Mouse (Mus musculus) c-Kit-positive CD71-positive TER-119-positive erythroid progenitor cells, embryonic 14.5 days (primary cell): ENCODE results near the gene Smim24.

Source experiments
- DNase-seq: peaks from one replicate; pipeline ENCODE4 v3.0.0-alpha.2; 2013; ENCODE audit warnings: low spot score

The Smim24 gene

DNA sequence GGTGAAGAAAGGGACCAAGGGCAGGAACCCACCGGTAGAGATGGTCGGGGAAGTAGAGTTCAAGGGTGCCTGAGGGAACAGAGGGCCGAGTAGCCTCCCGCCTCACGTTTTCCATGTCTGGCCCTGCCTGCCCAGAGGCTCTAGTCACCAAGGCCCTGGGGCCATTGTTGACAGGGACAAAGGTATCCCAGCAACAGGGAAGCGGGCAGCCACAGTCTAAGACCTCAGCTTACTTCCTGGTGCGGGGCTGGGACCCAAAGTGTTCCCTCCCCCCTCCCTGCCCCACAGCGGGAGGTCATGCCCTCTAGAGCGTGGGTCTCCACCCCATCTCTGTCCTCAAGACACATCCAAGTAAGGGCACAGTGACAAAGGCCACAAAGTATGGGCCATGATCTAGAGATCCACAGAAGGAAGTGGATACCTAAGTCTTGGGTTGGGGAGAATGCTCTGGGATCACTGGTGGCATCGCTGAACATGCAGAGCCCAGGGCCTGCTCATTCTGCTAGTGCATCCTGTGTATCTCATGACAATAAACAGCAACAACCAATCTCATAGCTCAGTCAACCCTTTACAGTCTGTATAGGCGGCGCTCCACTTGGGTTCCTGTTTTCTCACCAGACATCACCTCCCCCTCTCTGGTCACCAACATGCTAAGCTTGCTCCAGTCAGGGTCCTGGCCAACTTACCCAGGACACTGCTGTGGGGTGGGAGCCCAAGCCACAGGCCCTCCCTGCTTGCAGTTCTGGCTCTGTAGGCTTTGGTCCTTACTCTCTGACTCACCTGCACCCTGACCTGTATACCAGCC lies 27.0 kb upstream of the Smim24 start, which contains the start of gene 4930404N11Rik:
Gene 4930404N11Rik, minus strand, starts transcription at position 145 of the 805 bp plus-strand sequence.
- DNase-seq = no peak

DNA sequence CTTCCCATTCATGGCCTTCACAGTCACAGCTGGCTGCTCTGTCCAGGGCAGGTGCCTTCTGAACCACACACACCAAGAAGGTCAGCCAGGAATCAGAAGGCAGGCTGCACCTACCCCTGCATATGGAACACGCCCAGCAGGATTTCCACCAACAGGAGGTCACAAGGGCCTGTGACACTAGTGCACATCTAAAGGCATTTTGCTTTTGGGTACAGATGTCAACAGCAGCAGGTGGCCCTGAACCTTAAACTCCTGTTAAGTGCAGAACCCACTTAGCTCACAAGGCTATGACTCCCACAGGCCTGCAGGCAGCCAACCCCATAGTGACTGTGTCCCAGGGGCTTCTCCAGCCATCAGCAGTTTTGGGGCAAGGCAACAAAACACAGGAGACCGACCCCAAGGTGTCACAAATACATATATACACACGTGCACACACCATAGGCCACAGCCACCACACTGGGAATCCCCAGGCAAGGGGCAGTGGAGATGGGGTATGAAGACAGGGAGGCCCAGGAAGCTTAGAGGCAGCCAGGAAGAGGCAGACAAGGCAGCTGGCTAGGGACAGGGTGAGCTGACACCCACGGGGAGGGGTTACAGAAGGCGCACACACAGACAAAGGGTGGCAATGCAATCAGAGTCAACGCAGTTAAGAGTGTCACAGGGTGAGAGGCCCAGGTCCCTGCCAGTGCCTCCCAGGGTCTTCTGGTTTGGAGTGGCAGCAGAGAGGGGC lies 26.2 kb upstream of the Smim24 start:
- no peak for DNase-seq

DNA sequence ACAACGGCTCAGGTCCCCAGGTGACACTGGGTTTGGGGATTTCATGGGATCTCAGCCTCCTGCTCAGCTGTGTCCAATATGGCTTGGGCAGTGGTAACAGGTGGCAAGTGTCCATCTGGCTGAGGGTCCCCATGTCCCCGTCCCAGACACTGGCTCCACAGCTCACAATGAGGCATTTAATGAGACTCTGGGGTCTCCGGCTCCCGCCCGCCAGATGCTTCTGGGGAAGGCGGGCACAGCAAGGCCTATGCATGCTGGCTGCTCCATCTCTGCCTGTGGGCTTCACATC lies 25.7 kb upstream of the Smim24 start:
- DNase-seq = no peak

DNA sequence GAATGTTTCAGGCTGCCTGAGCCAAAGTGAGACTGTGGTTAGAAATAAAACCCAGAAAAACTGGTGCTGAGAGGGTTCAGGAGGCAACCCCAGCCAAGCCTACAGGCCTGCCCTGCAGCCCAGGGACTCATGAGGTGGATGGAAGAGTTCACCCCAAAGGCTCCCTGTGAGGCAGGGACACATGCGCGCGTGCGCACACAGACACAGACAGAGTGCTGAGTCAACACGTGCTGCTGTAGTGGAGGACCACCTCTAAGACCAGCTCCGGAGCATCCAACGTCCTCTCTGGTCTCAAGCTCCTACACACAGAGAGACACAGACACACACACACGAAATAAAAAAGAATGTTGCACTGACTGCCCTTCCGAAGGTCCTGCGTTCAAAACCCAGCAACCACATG lies 17.5 kb upstream of the Smim24 start:
- no peak for DNase-seq

DNA sequence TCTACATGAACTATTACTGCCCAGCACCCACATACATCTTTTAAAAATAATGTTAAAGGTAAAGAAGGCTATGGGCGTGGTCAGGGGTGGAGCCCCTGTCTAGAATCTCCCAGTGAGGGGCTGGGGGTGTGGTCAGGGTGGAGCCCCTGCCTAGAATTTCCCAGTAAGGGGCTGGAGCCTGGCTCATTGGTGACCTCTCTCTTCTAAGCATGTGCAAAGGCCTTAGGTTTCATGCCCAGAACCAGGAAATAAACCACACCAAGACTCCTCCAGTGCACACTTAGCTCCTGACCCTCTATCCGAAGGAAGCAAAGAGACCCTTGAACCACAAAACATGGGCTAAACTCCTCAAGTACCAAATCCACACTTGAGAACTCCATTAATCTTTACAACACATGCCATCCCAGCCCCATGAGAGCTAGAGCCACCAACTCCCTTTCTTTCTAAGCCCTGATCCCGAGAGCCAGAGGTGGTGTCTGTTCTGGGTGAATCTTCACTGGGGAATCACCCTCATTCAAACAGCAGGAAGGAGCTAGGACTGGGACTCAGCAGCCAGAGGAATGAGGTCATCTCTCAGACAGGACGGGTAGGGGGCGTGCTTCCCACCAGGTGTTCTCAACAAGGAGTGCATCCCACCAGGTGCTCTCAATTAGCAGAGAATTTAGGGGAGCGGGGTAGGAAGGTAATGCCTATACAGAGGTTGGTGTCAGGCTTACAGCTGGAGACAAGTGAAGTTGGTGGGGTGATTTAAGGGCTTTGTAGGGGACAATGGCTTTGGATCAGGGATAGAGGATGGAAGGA lies 16.1 kb upstream of the Smim24 start:
- peak; percentile 73 for DNase-seq

DNA sequence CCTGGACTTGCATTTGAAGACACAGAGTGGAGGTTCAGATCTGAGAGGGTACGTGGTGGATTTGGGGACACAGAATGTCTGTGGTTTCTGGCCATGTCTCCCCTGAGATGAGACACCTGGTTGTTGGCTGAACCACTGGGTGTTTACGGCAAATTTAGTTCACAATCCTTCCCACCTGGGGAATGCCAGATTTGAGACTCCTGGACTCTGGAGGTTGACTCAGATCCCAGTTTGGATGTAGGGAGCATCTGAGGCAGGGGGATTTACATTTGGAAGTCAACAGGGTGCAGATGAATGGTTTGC lies 15.5 kb upstream of the Smim24 start:
- DNase-seq = no peak

DNA sequence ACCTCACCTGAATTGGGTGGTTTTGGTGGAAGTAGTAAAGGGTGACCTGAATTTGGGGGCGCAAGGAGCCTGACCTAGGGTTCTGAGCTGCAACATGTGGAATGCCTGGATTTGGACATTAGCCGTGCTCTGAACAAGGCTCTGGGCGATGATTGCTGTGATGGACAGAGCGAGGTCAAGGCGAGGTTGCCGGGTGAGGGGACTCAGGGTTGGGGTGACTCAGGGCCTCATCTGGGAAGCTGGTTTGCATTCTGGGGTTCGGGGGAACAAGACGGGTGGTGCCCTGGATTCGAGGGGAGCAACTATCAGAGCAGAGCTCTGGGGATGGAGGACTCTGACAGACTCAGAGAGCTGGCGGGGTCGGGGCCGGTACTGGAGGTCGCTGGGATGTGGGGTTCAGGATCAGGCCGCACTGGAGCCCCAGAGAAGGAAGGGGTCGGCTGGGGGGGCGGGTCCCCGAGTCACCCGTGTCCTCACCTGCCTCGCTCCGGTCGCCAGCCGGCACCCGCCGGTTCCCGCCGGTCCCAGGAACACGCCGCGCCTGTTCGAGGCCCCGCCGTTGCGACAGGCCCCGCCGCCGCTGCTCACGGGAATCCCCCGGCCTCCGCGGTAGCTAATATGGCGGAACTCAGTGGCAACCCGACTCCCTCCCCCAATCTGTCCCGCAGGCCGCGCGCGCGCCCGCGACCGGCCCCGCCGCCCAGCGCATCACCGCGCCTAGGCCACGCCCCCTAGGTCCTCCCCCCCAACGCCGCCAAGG lies 14.9 kb upstream of the Smim24 start, which contains the start of gene Fzr1:
Gene Fzr1, minus strand, starts transcription at position 724 of the 760 bp plus-strand sequence.
- DNase-seq = no peak

DNA sequence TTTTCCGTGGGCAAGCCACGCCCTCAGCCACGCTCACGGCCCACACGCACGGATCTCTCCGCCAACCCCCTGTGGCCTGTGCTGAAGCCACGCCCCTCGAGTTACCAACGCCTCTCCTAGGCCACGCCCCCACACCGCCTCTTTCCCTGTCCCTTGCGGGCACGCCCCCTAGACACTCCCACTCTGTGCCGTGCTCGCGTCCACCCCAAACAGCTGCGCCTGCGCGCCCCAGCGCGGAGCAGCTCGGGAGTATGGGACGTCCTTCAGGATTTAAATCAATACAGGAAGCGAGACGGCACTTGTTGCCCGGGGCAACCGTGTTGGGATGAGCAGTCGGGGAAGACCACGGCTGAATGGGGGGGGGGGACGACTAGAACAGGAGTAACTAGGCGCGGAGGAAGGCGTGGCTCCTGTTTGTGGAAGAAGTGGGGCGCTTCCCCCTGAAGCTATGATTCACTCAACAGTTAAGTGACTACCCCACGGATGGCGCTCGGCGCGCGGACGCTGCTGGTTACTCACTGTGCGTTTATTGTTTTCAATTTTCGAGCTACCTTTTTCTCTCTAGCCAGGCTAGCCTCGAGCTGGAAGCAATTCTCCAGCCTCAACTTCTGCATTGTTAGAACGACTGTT lies 14.2 kb upstream of the Smim24 start:
- peak; percentile 100 for DNase-seq

DNA sequence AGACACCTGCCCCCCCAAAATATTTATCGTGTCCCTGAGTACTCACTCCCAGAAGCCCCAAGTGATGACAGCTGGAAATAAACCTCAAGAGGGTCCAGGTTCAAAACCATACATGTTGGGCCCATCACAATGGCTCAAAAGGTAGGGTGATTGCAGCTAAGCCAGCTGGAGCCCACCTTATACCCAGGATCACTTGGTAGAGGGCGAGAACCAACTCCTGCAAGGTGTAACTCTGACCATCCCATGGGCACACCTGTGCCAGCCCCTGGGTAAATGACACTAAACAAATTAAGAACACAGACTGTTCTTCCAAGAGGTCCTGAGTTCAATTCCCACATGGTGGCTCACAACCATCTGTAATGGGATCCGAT lies 13.7 kb upstream of the Smim24 start:
- DNase-seq = no peak

DNA sequence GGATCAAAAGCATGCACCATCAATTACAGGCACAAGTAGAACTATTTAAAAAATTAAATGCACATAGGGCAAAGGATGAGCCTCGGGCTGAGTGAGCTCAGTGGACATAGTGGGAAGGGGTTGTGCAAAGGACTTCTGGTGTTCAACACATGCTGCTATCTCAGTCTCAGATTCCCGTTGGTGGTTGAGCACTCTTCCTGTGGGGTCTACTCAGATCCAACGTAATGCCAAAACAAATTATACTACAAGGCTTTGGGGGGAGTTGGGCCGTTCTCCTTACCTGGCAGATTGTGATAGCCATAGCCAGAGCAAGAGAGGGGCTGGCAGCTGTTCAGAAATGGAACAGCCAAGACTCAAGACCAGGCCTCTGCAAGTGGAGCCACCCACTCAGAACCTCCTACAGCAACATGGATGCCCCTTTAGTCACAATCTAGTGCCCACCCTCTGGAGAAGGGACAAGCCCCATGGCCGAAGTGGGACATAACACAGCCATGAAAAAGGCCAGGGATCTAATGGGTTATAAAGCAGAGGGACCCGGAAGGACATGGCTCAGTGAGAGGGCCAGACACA lies 13.0 kb upstream of the Smim24 start:
- DNase-seq = no peak

DNA sequence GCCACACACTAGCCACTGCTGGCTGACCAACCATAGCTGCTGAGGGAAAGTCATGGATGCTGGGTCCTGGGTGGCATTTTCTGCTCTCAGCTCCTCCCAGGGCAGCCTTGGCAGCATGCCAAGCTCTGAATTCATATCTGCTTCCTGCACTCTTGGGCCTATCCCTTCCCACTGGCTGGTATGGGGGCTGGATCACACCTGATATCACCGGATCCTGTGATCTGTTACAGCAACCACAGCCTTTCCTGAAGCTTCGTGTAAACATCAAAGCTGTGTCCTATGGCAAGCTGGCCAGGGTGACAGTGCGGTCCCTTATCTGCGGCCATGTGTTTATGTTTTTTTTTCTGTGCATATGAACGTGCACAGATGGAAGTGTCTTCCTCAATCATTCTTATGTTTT lies 10.8 kb upstream of the Smim24 start:
- DNase-seq = peak; percentile 98

DNA sequence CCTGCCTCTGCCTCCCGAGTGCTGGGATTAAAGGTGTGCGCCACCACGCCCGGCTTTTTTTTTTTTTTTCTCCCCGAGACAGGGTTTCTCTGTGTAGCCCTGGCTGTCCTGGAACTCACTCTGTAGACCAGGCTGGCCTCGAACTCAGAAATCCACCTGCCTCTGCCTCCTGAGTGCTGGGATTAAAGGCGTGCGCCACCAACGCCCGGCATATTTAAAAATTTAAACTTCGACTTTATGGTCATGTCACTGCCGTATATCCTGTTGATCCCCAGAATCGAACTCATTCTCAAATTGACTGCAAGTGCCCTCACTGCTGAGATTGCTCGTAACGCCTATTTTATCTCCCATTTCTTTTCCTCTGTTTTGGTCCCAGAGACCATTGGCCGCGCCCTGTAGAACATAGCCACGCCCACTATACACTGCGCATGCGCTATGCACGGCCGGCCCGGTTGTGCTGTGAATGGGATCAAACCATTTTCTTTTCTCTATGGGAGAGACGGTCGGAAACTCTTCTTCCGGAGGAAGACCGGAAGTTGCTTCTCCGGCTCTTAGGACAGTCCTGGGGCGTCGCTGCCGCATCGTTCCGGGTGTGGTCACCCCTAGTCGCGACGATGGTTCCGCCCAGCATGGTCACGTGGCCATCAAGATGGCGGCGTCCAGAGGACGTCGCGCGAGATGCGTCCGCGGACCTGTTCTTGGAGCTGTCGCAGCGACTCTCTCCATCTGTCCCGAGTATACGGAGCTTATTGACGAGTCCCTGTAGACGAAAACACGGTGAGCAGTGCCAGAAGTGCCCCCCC lies 8.8 kb upstream of the Smim24 start, which contains the start of the genes Dohh and Gm48551:
Gene Dohh, plus strand, starts transcription at position 627 of the 803 bp plus-strand sequence.
Gene Gm48551, plus strand, starts transcription at position 665 of the 803 bp plus-strand sequence.
- DNase-seq = peak; percentile 100

DNA sequence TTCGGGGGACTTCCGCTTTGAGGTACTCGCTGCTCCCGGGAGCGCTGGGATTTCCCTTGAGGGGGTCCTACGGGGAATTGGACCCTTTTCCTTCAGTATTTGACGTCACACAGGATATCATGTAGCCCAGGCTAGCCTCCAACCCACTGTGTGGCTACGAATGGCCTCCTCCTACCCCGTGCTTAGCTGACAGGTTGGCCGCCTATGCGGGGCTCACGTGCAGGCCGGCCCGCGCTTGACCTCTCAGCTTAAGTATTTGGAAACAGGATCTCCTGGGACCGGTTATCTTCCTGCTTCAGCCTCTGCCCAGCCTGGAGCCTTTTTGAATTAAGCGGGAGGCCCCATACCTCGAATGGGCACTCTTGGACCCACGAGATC lies 8.3 kb upstream of the Smim24 start:
- DNase-seq = no peak

DNA sequence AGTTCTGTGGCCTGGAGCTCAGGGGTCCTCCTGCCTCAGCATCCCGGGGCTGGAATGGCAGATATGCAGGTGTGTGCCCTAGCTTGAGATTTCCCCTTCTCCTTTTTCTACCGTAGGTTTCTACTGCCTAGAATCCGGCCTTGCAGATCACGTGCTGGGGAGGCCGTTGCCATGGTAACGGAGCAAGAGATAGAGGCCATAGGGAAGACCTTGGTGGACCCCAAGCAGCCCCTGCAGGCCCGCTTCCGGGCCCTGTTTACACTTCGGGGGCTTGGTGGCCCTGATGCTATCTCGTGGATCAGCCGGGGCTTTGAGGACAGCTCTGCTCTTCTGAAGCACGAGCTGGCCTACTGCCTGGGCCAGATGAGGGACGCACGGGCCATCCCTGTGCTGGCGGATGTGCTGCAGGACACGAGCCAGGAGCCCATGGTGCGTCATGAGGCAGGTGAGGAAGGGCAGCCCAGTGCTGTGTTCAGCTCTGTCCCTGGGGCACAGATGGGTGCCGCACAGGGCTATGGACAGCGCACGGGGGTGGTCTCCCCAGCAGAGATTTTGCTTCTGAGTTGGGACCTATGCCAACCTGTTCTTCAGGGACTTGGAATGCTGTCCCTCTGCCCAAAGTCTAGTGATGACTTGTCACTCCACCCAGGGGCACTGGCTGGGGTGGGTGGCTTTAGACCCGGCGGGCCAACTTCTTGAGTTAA lies 7.1 kb upstream of the Smim24 start:
- no peak for DNase-seq

DNA sequence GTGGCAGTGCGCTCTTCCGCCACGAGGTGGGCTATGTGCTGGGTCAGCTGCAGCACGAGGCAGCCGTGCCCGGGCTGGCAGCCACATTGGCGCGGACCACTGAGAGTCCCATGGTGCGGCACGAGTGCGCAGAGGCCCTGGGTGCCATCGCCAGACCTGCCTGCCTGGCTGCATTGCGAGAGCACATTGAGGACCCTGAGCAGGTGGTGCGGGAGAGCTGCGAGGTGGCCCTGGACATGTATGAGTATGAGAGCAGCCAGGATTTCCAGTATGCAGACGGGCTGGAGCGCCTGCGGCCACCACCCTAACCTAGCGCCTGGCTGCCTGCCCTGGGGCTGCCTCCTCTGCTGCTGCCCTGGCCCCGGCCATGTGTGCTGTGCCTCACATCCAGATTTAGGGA lies 5.1 kb upstream of the Smim24 start:
- no peak for DNase-seq

DNA sequence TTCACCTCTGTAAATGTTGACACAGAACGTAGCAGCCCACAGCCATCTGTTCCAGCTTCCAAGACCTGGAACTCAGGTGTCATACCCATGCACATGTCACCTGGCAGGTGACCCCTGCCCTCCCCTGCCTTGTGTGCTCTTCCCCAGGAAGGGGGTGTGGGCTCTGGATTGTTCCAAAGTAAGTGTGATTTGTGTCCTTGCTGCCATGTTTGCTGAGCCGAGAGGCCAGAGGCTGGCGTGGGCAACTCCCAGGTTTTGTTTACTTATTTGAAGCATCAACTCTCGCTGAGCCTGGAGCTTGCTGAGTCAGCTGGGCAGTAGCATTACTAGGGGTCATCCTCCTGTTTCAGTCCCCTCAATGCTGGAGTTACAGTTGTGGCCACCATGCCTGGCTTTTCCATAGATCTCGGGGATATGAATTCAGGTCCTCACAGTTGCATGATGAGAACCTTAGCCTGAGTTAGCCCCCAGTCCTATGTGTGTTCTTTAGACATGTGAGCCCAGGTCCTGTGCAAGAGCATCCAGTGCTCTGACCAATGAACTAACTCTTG lies 4.3 kb upstream of the Smim24 start, which contains the start of gene Gm48552:
Gene Gm48552, plus strand, starts transcription at position 501 of the 551 bp plus-strand sequence.
- no peak for DNase-seq

DNA sequence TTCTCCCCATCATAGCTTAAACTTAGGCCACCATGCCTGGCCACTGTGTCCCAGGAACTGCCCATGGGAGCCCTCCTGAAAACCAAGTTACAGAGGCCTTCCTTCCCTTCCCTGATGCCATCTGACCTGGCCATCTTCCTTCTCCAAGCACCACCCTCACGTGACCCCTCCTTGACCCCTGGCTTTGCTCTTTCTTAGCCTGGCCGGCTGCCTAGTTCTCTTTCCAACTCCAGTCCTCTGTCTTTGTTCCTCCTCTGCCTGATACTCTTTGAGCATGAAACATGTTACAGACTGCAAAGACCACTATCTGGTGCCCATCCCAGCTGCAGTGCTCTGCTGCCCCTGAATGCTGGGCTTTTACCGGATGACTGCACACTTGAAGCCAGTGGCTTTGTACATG lies 3.5 kb upstream of the Smim24 start:
- DNase-seq = no peak

DNA sequence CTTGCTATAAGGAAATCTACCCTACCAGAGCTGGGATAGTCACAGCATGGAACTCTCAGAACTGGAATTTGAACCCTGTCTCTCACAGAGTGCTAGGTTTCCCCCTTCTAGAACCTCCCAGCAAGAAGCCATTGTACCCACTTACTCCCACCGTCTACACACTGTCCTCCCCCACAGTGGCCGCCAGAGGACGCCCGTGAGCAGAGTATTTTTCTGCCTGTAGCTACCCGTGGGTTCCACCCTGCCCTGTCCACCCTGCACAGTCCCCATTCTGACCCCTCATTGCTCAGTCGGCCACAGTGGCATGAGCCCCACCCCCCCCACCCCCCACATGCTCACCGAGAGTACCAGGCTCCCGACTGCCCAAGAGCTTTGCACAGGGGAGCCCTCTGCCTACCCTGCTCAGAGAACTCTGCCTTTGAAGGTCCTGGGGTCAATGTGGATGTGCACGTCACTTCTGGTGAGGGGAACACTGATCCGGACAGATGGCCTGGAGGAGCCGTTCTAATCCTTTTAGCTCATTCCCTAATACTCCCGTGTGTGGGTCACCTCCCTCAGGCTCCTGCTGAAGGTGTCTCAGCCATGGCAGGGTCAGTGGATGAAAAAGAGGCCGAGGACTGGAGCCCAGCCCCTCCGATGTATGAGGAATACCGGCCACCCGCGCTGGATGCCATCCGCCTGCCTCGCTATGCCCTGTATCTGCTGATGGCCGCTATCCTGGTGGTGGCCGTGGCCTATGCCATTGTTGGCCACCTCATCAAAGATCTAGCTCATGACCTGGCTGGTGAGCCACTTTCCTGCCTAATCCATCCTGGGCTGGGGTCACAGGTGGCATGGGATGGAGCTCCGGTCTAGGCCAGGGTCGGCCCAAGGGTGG lies 2.8 kb upstream of the Smim24 start:
- DNase-seq = peak; percentile 54

DNA sequence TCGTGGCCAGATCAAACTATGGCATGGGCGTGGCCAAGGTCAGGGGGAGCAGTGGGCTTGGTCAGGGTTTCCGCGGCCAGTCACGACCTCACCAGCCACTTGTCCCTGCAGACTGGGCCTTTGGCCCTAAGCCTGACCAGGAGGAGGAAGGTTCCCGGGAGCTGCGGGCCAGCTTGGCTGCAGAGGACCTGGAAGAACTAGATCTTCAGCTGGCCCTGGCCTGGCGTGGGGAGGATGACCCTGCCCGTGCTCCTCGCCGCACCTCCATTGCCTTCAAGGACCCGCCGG lies 2.2 kb upstream of the Smim24 start:
- DNase-seq = no peak
